Mouse (Mus musculus) layer of hippocampus, adult 11-12 months (tissue): ENCODE results near the gene Acaa1b.
A peak's percentile ranks its signal among the peaks of the same experiment; 100 is the strongest.

ENCODE experiments used
- DNase-seq: peaks from one replicate; pipeline ENCODE4 v3.0.0; 2022; ENCODE audit warnings: low spot score

The Acaa1b gene

DNA sequence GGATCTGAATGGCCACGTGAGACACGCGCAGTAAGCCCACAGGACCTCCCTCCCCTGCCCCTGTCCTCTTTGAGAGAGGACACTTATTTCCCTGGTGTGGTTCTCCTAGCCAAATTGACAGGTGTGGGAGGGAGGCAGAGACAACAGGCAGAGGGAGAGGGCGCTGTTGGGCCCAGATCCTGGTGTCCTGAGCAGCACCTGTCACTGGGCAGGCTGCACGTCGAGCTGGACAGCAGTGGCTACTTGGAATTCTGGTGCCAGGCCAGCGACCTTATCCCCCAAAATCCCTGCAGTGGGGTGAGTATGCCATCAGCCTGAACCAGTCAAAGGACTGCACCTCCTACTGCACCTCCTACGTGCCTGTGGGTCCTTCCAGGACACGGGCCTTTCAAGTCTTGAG, 13.5 kb downstream of the Acaa1b start:
- DNase-seq: no peak

DNA sequence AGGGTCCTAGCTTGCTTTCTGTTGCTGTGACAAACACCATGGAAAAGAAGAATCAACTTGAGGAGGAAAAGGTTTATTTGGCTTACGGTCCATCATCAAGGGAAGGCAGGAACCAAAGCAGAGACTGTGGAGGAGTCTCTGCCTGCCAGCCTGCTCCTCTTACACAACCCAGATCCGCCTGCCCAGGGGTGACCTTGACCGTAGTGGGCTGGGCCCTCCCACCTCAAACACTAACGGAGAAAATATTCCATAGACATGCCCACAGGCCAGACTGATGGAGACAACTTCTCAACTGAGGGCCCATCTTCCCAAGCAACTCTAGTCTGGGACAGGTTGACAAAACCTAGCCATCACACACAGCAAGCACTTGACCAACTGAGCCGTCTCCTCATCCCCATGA, 14.8 kb downstream of the Acaa1b start:
- no peak for DNase-seq

DNA sequence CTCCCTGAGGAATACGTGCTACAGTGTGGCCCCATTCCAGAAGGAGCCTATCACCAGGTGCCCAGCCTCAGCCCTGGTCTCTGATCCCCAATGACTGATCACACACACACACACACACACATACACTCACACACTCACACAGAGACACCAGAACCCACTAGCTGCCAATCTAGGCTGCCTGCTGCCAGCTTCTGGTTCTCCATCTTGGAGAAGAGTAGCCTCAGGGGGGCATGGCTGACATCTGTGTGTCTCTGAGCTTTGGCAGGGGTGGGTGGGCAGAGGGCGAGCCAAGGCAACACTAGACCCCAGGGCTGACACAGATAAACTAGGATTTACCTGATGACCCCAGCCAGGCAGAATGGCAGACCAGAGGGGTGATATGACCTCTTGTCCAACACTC, 18.1 kb downstream of the Acaa1b start:
- DNase-seq: no peak

DNA sequence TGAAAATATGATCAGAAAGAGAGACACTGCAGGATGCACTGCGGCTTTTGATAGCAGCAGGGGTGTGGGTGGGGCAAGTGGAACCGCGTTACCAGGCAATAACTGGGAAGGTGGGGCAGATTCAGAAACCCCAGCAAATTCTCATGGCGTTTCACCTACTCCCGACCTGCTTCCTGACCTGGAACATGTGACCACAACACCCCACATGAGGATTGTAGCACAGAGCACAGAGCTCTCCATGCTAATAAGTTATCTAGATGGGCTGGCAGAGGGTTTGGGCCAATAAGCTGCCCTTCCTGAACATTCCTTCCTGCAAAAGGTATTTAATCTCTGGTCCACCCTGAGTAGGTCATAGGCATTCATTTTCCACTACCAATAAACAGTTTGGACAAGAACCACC, 26.2 kb downstream of the Acaa1b start:
- no peak for DNase-seq

DNA sequence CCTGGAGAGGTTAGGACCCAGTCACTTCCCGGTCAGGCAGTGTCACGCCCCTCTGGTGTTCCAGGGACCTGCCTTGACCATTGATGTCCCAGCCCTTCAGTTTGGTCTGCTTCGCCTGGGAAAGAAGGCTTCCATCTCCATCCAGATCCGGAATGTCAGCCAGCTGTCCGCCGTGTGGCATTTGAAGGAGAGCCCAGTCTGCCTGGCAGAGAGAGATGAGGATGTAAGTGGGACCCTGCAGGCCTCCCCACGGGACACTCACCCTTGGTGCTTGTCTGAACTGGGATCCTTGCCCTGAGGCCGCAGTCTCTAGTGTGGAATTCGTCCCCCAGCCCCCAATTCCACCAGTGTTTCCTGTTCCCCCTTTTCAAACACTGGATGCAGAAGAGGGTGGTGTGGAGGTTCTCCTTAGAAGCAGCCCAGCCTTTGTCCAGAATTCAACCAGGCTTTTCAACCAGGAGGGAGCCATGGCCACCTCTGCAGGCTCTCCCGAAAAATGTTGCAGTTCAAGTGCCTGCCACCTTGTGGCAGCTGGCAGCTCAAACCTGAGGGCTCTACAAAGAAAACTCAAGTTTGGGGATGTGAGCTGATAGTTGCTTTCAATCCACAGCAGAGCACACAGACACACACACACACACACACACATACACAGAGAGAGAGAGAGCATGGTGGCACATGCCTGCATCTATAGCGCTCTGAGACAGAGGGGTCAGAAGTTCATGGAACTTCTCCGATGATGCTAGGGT, 28.3 kb downstream of the Acaa1b start:
- no peak for DNase-seq

DNA sequence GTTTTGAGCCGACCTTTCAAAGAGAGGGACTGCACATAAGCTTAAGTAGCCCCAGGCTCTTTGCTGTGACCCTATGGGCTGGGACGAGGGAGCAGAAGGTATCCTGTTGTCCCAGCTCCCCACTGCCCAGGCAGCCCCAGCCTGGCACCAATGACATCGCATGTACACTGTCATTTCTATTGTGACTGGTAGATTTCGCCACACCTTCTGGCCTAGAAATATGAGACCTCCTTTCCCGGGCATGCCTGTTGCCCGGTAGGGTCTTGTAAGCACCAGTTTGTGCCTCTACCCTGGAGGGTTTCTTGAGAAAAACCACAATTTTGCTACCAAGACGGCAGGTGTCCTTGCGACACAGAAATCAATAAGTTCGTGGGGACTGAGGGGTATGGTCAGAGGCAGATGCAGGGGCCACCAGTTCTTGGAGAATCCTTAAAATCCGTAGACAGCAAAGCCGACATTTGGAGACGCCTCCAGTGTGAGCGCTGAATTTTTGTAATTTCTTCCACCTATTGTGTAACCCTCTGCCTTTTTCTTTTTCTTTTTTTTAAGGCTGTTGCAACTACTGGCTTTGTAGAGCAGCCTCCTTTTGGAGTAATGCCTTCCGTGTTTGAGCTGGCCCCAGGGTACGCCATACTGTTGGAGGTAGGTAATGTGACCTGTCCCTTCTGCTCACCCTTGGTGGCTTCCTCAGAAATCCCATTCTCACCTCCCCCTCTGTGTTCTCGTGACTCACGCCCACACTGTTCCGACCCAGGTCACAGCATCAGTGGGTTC, 34.1 kb downstream of the Acaa1b start:
- no peak for DNase-seq

DNA sequence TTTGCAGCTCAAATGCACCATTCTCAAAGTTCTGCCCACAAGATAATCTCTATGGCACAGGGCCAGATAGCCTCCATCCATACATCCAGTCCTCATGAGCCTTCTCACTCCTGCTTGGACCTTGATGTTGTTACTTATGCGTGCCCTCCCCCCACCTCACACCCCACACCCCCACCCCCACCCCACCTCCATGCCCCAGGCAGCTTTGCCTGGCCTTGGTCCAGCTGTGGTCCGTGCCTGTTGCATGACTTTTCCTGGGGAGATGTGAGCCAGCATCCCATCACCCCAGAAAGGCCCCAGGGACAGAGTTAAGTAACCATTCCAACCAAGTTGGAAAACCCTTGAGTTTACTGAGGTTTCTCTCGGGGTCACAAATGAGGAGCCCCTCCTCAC, 36.7 kb downstream of the Acaa1b start:
- DNase-seq: no peak

DNA sequence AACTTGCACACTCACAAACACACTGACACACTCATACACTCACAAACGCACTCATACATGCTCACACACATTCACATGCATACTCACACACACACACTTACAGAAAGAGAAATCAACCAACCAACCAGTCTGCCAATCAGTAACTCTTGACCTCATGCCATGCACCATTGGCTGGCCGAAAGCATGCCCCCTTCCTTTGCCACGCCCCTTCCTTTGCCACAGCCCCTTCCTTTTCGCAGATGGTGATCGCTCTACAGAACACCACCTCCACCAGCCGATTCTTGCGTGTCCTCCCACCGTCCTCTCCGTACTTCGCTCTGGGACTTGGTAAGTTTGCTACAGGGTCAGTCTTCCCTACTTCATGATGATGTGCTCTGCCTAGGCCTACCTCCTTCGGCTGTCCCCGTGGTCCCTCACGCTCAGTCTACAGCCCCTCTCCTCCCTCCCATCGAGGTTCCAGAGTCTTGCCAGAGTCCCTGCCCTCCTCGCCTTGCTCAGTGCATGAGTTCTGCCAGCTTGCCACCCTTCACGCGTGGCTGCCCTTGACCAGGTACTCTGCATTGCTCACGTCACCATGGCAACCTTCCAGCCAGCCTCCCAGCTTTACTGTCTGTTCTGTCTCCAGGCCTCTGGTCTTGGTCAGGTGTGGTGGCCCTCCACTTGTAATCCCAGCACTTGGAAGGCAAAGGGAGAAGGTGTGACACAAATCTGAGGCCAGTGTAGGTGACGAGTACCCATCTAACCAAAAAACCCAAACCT, 37.3 kb downstream of the Acaa1b start:
- DNase-seq: no peak

DNA sequence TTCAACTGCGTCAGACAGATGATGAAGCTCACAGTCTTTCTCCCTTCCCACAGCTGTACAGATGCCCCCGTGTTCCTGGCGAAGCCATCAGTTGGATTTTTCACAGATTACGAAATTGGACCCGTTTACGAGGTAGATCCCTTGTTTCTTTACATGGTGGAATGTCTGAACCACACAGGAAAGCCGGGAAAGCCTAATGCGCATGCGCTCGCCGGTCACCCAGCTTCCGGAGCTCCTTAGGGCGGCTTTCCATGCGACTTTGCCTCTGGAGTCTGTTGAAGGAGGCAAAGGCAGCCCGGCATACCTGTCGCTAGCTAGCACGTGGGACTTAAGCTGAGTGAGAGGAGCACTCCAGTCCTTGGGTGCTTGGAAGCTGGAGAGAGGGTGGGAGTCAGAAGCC, 42.0 kb downstream of the Acaa1b start:
- no peak for DNase-seq

DNA sequence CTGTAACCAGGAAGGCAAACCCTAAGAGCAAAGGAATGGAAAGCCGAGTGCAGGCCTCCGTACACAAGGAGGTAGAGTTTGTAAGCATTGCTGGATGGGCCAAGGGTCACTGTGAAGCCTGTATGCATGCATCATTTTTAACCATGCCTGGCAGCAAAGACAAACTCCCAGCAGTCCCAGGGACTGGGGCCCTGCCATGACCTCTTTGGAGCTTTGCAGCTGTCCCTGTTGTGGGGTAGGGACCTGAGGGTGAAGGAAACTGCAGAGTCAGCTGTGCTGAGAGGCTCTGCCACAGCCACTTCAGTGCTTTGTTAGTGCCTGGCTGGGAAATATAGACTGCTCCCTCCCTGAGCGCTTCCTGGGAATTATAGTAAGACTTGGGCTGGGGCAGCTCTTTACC, 46.3 kb downstream of the Acaa1b start:
- DNase-seq: no peak

DNA sequence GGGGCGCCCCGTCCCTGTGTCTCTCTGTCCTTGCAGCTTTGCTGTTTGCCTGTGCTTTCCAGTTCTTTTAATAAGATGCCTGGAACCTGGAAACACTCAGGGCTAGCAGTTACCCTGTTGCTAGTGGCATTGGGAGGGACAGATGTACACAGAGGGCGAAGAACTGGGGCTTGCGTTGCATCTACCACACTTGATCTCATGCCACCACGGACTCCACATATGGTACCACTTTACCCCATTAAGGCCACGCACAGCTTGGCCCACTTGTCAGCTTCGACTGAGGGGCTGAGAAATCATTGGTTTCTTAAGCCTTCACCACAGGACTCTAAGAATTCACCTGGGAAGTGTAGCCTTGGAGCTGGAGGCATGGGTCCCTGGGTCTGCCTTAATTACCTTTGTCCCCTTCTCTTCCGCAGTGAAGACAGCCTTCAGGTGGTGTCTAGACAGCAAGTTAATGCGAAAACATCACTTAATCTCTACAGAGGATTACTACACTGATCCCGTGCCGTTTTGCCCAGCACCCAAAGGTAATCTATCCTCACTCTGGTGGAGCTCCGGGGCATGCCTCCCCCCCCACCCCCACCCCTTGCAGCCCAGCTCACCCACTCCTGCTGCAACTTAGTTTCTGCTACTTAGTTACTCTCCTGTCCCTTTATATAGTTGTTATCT, 47.1 kb downstream of the Acaa1b start:
- no peak for DNase-seq

DNA sequence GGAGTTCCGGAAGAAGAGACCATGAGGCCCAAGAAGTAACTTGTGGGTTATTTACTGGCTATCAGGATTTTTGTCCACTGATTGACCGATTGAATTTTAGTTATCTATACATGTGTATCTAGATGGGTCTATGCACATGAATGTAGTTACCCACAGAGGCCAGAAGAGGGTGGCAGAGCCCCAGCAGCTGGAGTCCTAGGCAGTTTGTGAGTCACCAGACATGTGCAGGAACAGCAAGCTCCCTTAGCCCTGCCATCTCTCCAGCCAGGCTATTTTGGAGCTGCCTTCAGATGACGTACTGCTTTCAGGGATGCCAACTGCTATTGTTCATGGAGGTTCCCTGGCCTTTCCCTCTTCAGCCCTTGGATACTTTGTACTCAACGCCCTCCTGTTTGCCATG, 49.3 kb downstream of the Acaa1b start:
- no peak for DNase-seq

DNA sequence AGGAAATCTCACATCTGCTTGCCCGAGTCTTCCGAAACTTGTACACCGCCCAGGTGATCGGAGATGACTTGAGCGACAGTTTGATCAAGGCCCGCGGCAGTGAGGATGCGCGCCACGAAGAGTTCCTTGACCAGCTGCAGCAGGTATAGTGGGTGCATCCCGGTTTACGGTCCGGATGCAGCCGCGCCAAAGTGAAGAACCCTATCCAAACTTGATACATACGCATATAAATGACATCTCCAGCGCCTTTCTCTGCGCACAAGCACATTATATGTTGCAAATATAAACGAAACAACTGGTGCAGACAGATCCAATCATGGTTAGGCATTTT, 54.1 kb downstream of the Acaa1b start:
- DNase-seq: no peak

DNA sequence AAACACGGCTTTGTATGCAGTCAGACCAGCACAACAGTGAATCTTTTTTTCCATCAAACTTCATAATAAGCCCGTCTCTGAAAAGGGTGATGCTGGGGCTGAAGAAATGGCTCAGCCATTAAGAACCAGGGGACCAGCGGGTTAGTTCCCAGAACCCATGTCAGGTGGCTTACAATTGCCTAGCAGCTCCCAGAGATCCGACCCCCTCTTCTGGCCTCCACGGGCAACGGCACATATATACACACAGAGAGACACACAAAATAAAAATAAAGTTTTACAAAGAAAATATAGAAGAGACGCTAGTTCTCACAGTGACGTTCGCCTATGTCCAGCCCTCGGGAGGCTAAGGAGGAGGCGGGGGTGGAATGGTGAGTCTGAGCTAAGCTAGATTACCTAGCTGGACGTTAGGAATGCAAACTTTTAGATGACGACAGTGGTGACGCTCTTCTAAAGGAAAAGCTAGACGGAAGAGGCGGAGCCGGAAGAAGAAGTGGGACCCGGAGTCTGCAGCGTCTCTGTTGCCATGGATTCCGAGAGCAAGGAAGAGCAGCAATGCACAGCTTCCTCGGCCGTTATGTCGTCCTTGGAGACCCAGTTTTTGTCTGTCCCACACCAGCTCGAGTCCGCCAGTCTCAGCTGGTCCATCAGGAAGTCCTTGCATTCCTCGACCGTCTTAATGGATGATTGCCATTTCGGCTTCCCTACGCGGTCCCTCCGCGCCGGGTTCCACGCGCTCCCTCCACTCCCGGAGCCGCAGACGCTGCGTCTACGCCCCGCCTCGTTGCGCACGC, 54.7 kb downstream of the Acaa1b start, which contains the start of gene Dlec1:
Dlec1 (plus strand) TSS at position 487 of the 791 bp plus-strand sequence.
- peak; percentile 76 for DNase-seq

DNA sequence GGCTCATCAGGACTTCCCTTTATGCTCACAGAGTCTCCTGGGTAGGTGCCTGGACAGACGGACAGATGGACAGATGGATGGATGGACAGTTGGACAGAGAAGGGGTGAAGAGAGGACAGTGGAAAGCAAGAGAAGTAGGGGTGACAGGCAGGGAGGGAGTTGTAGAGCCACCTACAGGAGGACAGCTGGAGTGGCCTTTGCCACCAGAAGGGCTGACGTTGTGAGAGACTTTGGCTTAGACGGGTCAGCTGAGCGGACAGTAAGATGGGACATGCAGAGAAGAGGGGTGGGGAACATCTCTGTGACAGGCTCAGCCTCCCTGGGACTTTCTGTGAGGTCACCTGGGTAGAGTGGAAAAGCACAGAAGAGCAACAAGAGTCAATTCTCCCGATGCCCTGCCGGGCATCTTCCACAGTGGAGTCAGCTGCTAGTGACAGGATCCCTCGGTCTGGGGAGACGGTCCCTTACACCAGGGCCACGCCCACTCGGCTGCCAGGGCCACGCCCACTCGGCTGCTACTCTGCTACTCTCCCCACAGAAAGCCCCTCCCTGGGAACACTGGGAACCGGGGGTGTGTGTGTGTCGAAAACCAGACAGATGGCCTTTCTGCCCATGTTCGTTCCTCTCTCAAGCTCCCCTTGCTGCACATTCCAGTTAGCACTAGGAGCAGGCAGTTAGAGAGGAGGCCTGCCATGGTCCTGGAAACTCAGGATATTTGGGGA, 56.6 kb downstream of the Acaa1b start:
- DNase-seq: peak; percentile 79
